Mouse (Mus musculus) limb, embryonic 10.5 days (tissue): ENCODE measurements around the gene Pmepa1. TPM values are rescaled to one million over a fixed set of nuclear protein-coding genes. Genes with fewer than 3 reads are reported as not detected.

ENCODE experiments used
- DNase-seq: peaks from one replicate; pipeline ENCODE4 v3.0.0-alpha.2; 2017; ENCODE audit warnings: low spot score
- H3K27ac ChIP-seq: fragments of 300-500 bp; sonication (generic); 2 replicates; pipeline ENCODE4 v1.5.1; 2016; ENCODE audit warnings: mild to moderate bottlenecking
- H3K27me3 ChIP-seq: fragments of 300-500 bp; sonication (generic); 2 replicates; pipeline ENCODE4 v1.6.1; 2016; ENCODE audit warnings: low read depth, mild to moderate bottlenecking; ENCODE audit not compliant: poor library complexity, severe bottlenecking
- H3K36me3 ChIP-seq: fragments of 300-500 bp; sonication (generic); 2 replicates; pipeline ENCODE4 v1.6.1; 2016; ENCODE audit warnings: mild to moderate bottlenecking, moderate library complexity
- H3K4me1 ChIP-seq: fragments of 300-500 bp; sonication (generic); 2 replicates; pipeline ENCODE4 v1.6.1; 2016
- H3K4me3 ChIP-seq: fragments of 300-500 bp; sonication (generic); 2 replicates; pipeline ENCODE4 v1.5.1; 2016; ENCODE audit warnings: mild to moderate bottlenecking, moderate library complexity
- H3K9me3 ChIP-seq: fragments of 300-500 bp; sonication (generic); replicated peaks from 2 replicates; pipeline ENCODE4 v1.6.1; 2016; ENCODE audit warnings: mild to moderate bottlenecking
- WGBS: fragments of 180-500 bp; shearing (Covaris S2); methylation state at CpG from one replicate; pipeline ENCODE4 v1.1.7; 2016; 5-methylcytosine and 5-hydroxymethylcytosine counted together
- polyA plus RNA-seq: library from polyadenylated mRNA; unstranded; fragments of >200 nt; fragmentation: Nextera tagmentation; extraction: Ambion mirVana; gene quantifications from 2 replicates; pipeline ENCODE4 v1.2.1, GENCODE M21; 2016

The Pmepa1 gene
- polyA plus RNA-seq, 1 experiment from 2014 or later, result 2.0 TPM

- Histone ChIP-seq H3K9me3 (no peaks in the 10 kb centered on the region), H3K36me3 (no peaks in the 10 kb centered on the region), H3K27ac (0 out of 2 replicates have a peak overlapping the region, but pooled peaks have one; percentile 3), H3K4me3 (no peak overlapping the region), H3K4me1 (peaks cover 92% of the 10 kb centered on the region), H3K27me3 (0 out of 2 replicates have a peak, but pooled peaks cover 6% of the 10 kb centered on the region)
- DNase-seq, result no peak
- 53% methylated on average over 9 of the region's 9 CpGs for WGBS
These were observed 17.8 kb downstream of the Pmepa1 start for GRCm38 (mm10) chr2:173258459-173259091.

- DNase-seq, result no peak
- Histone ChIP-seq H3K9me3 (no peaks in the 10 kb centered on the region), H3K36me3 (no peaks in the 10 kb centered on the region), H3K27me3 (peaks cover 12% of the 10 kb centered on the region; the same call in 1 of the 2 replicates), H3K4me1 (peaks cover 94% of the 10 kb centered on the region), H3K27ac (no peak overlapping the region; the same call in 1 of the 2 replicates), H3K4me3 (no peak overlapping the region)
- WGBS, result 57% methylated on average over 7 of the region's 7 CpGs
These were observed 18.7 kb downstream of the Pmepa1 start for GRCm38 (mm10) chr2:173257610-173258009.

GRCm38 (mm10) chr2:173256552-173256949 is 19.8 kb downstream of the Pmepa1 start:
- DNase-seq, result no peak
- H3K27me3 ChIP-seq, result peaks cover 17% of the 10 kb centered on the region
- no peak overlapping the region for H3K4me3 ChIP-seq
- H3K4me1 ChIP-seq, result peaks cover 96% of the 10 kb centered on the region
- 75% methylated on average over 4 of the region's 4 CpGs for whole genome bisulfite sequencing
- H3K27ac ChIP-seq, result no peak overlapping the region
- H3K36me3 ChIP-seq, result no peaks in the 10 kb centered on the region
- H3K9me3 ChIP-seq, result no peaks in the 10 kb centered on the region

- Histone ChIP-seq H3K4me3 (no peak overlapping the region), H3K27ac (peak overlapping the region; percentile 12; the same call in 1 of the 2 replicates)
- 79% methylated on average over 7 of the region's 7 CpGs for WGBS
These were observed 20.4 kb downstream of the Pmepa1 start for GRCm38 (mm10) chr2:173255810-173256551.

GRCm38 (mm10) chr2:173253761-173254662 is 22.3 kb downstream of the Pmepa1 start:
- 18% methylated on average over 26 of the region's 26 CpGs for WGBS
- peaks cover 98% of the 10 kb centered on the region for H3K4me1 ChIP-seq
- peak overlapping the region; percentile 31 for H3K4me3 ChIP-seq
- H3K9me3 ChIP-seq, result no peaks in the 10 kb centered on the region
- H3K27ac ChIP-seq, result peak overlapping the region; percentile 79
- peak; percentile 53 for DNase-seq
- H3K36me3 ChIP-seq, result no peaks in the 10 kb centered on the region
- peaks cover 29% of the 10 kb centered on the region for H3K27me3 ChIP-seq

More at GRCm38 (mm10) chr2:173255810-173256551, 20.4 kb downstream of the Pmepa1 start:
- H3K27me3 ChIP-seq, result peaks cover 17% of the 10 kb centered on the region
- no peaks in the 10 kb centered on the region for H3K36me3 ChIP-seq
- no peaks in the 10 kb centered on the region for H3K9me3 ChIP-seq
- DNase-seq, result no peak
- peaks cover 96% of the 10 kb centered on the region for H3K4me1 ChIP-seq

GRCm38 (mm10) chr2:173251675-173252074 is 24.7 kb downstream of the Pmepa1 start:
- WGBS, result 80% methylated on average over 9 of the region's 9 CpGs
- H3K4me1 ChIP-seq, result peaks cover 95% of the 10 kb centered on the region
- no peaks in the 10 kb centered on the region for H3K36me3 ChIP-seq
- H3K27ac ChIP-seq, result 0 out of 2 replicates have a peak overlapping the region, but pooled peaks have one; percentile 32
- H3K9me3 ChIP-seq, result no peaks in the 10 kb centered on the region
- peaks cover 35% of the 10 kb centered on the region for H3K27me3 ChIP-seq
- H3K4me3 ChIP-seq, result no peak overlapping the region
- no peak for DNase-seq

GRCm38 (mm10) chr2:173251133-173251532 is 25.2 kb downstream of the Pmepa1 start:
- WGBS, result 57% methylated on average over 7 of the region's 7 CpGs
- H3K27me3 ChIP-seq, result peaks cover 34% of the 10 kb centered on the region
- H3K36me3 ChIP-seq, result no peaks in the 10 kb centered on the region
- no peak overlapping the region for H3K4me3 ChIP-seq
- no peak for DNase-seq
- H3K27ac ChIP-seq, result 0 out of 2 replicates have a peak overlapping the region, but pooled peaks have one; percentile 32
- no peaks in the 10 kb centered on the region for H3K9me3 ChIP-seq
- H3K4me1 ChIP-seq, result peaks cover 95% of the 10 kb centered on the region

GRCm38 (mm10) chr2:173250411-173250810 is 25.9 kb downstream of the Pmepa1 start:
- no peaks in the 10 kb centered on the region for H3K9me3 ChIP-seq
- no peak overlapping the region for H3K4me3 ChIP-seq
- H3K4me1 ChIP-seq, result peaks cover 94% of the 10 kb centered on the region
- H3K36me3 ChIP-seq, result no peaks in the 10 kb centered on the region
- no peak for DNase-seq
- H3K27me3 ChIP-seq, result peaks cover 32% of the 10 kb centered on the region
- 19% methylated on average over 2 of the region's 2 CpGs for WGBS
- H3K27ac ChIP-seq, result no peak overlapping the region; the same call in 1 of the 2 replicates

- Histone ChIP-seq H3K27ac (no peak overlapping the region; the same call in 1 of the 2 replicates), H3K27me3 (peaks cover 32% of the 10 kb centered on the region), H3K9me3 (no peaks in the 10 kb centered on the region), H3K4me3 (no peak overlapping the region), H3K4me1 (peaks cover 89% of the 10 kb centered on the region), H3K36me3 (no peaks in the 10 kb centered on the region)
- WGBS, result 80% methylated on average over 8 of the region's 8 CpGs
- DNase-seq, result no peak
These were observed 26.4 kb downstream of the Pmepa1 start for GRCm38 (mm10) chr2:173249965-173250364.

GRCm38 (mm10) chr2:173249386-173249785 is 26.9 kb downstream of the Pmepa1 start:
- Histone ChIP-seq H3K9me3 (no peaks in the 10 kb centered on the region), H3K4me3 (no peak overlapping the region), H3K27me3 (peaks cover 32% of the 10 kb centered on the region), H3K4me1 (peaks cover 83% of the 10 kb centered on the region), H3K27ac (peak overlapping the region; percentile 42; the same call in 1 of the 2 replicates), H3K36me3 (no peaks in the 10 kb centered on the region)
- WGBS, result 57% methylated on average over 3 of the region's 3 CpGs
- DNase-seq, result no peak

GRCm38 (mm10) chr2:173248822-173249221 is 27.5 kb downstream of the Pmepa1 start:
- Histone ChIP-seq H3K36me3 (no peaks in the 10 kb centered on the region), H3K4me1 (peaks cover 81% of the 10 kb centered on the region), H3K27ac (no peak overlapping the region), H3K4me3 (no peak overlapping the region), H3K27me3 (peaks cover 34% of the 10 kb centered on the region), H3K9me3 (no peaks in the 10 kb centered on the region)
- DNase-seq, result no peak
- 69% methylated on average over 7 of the region's 7 CpGs for whole genome bisulfite sequencing

- Histone ChIP-seq H3K27ac (no peak overlapping the region; the same call in 1 of the 2 replicates), H3K36me3 (no peaks in the 10 kb centered on the region), H3K9me3 (no peaks in the 10 kb centered on the region), H3K27me3 (peaks cover 35% of the 10 kb centered on the region), H3K4me1 (peaks cover 81% of the 10 kb centered on the region), H3K4me3 (no peak overlapping the region)
- DNase-seq, result no peak
- WGBS, result 31% methylated on average over 2 of the region's 2 CpGs
These were observed 28.4 kb downstream of the Pmepa1 start for GRCm38 (mm10) chr2:173247911-173248310.
